Mouse (Mus musculus): ENCODE data around the gene Gm20388. TPM values are rescaled to one million over a fixed set of nuclear protein-coding genes. Genes with fewer than 3 reads are reported as not detected.
A peak's percentile ranks its signal among the peaks of the same experiment; 100 is the strongest.

Gene Gm20388
- polyA plus RNA-seq, 1 experiment from 2014 or later = not detected

GRCm38 (mm10) chr8:122548331-122548730, 2637.7 kb downstream of the Gm20388 start:
- peak overlapping the region; percentile 18; the same call in 1 of the 2 replicates for H3K4me2 ChIP-seq (replicated peaks; ENCODE audit: low read depth, low read length)
- H3K9ac ChIP-seq (ENCODE audit: low read depth, low read length) = no peak overlapping the region; the same call in 1 of the 2 replicates
- H3K4me1 ChIP-seq (ENCODE audit: control insufficient read depth, insufficient read depth, low read length) = peaks cover 37% of the 10 kb centered on the region
- no peak overlapping the region for H3K4me3 ChIP-seq (ENCODE audit: low read length)
- H3K27ac ChIP-seq (ENCODE audit: low read depth, low read length) = no peak overlapping the region; the same call in 1 of the 2 replicates
- 55% methylated on average over 13 of the region's 13 CpGs for WGBS
- H3K36me3 ChIP-seq (ENCODE audit: control insufficient read depth, insufficient read depth, low read length) = no peaks in the 10 kb centered on the region; the same call in 1 of the 2 replicates
- H3K9me3 ChIP-seq (ENCODE audit: control insufficient read depth, low read length) = no peaks in the 10 kb centered on the region
- no peaks in the 10 kb centered on the region for H3K27me3 ChIP-seq (ENCODE audit: control insufficient read depth, insufficient read depth, low read length)
- ATAC-seq (ENCODE audit: low FRiP score, low TSS enrichment) = no peak

DNA sequence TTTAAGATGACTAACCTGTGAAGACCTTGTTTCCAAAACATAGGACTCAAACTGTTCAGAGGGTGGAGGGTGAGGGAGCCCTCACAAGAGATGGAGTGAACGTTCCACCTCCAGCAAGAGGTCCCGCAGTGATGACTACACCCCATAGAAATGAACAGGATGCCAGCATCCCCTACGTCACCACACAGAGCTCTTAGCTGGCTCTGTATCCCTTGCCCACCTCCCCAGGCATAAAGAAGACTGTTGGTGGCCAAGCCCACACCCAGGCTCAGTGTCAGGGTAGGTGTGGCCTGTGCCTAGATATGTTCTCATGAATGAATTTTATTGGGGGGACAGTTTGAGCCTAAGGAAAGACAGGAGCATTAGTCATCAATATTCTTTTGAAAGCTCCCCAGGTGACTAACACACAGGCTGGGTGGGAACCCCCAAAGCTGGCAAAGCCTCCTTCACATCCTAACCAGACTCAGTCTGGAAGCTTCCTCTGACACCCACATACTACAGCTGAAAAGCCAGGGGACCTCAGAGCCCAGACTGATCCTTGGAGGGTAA, 2638.3 kb downstream of the Gm20388 start:
- Histone ChIP-seq H3K4me1 (ENCODE audit: control insufficient read depth, insufficient read depth, low read length) (peaks cover 37% of the 10 kb centered on the region), H3K4me3 (ENCODE audit: low read length) (peak overlapping the region; percentile 65; the same call in 1 of the 2 replicates), H3K36me3 (ENCODE audit: control insufficient read depth, insufficient read depth, low read length) (no peaks in the 10 kb centered on the region; the same call in 1 of the 2 replicates), H3K27ac (ENCODE audit: low read depth, low read length) (no peak overlapping the region; the same call in 1 of the 2 replicates), H3K9ac (ENCODE audit: low read depth, low read length) (peak overlapping the region; percentile 91; the same call in 1 of the 2 replicates), H3K4me2 (replicated peaks; ENCODE audit: low read depth, low read length) (peak overlapping the region; percentile 95), H3K27me3 (ENCODE audit: control insufficient read depth, insufficient read depth, low read length) (no peaks in the 10 kb centered on the region), H3K9me3 (ENCODE audit: control insufficient read depth, low read length) (no peaks in the 10 kb centered on the region)
- ATAC-seq (ENCODE audit: low FRiP score, low TSS enrichment) = no peak
- 75% methylated on average over 3 of the region's 3 CpGs for WGBS

DNA sequence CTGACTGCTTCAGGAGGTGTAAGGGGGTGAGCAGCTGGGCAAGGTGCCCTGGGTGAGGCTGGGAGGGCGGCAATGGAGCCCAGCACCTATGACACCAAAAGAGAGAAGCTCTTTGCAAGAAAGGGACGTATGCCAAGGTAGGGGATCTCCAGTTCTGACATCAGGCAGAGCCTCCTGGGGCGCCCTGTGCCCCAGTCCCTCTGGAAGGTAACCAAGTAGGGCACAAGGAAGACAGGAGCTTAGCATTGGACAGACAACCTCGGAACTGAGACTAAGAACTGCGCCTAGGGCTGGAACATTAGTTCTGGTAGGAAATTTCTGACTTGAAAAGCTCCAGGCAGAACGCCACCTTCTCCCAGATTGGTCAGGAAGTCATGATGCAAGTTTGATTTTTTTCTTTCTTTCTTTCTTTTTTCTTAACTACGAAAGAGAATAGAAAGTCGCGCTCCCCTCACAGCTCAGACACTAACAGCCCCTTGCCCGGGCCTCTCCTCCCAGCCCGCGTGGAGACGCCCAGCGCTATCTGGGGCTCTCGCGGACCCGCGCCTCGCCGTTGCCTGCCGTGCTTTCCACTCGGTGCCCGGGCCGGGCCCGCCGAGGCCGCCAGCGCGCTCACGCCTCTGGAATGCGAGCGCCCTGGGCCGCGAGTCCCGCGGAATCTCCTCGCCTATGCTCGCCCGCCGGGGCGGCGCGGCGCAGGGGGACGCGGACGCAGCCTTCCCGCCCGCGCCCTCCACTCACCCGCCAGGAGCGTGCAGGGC, 2639.8 kb downstream of the Gm20388 start:
- Histone ChIP-seq H3K36me3 (ENCODE audit: control insufficient read depth, insufficient read depth, low read length) (no peaks in the 10 kb centered on the region), H3K27me3 (ENCODE audit: control insufficient read depth, insufficient read depth, low read length) (no peaks in the 10 kb centered on the region), H3K4me2 (replicated peaks; ENCODE audit: low read depth, low read length) (peak overlapping the region; percentile 95), H3K4me1 (ENCODE audit: control insufficient read depth, insufficient read depth, low read length) (peaks cover 37% of the 10 kb centered on the region), H3K9me3 (ENCODE audit: control insufficient read depth, low read length) (no peaks in the 10 kb centered on the region), H3K4me3 (ENCODE audit: low read length) (peak overlapping the region; percentile 65), H3K9ac (ENCODE audit: low read depth, low read length) (peak overlapping the region; percentile 91), H3K27ac (ENCODE audit: low read depth, low read length) (peak overlapping the region; percentile 81)
- 4% methylated on average over 51 of the region's 52 CpGs for WGBS
- ATAC-seq (ENCODE audit: low FRiP score, low TSS enrichment) = peak; percentile 40

- ATAC-seq (ENCODE audit: low FRiP score, low TSS enrichment) = peak; percentile 37; the same call in 1 of the 2 replicates
- H3K4me2 ChIP-seq (replicated peaks; ENCODE audit: low read depth, low read length) = peak overlapping the region; percentile 95
- no peaks in the 10 kb centered on the region for H3K36me3 ChIP-seq (ENCODE audit: control insufficient read depth, insufficient read depth, low read length)
- H3K9me3 ChIP-seq (ENCODE audit: control insufficient read depth, low read length) = no peaks in the 10 kb centered on the region
- peak overlapping the region; percentile 91 for H3K9ac ChIP-seq (ENCODE audit: low read depth, low read length)
- no peaks in the 10 kb centered on the region for H3K27me3 ChIP-seq (ENCODE audit: control insufficient read depth, insufficient read depth, low read length)
- peaks cover 34% of the 10 kb centered on the region for H3K4me1 ChIP-seq (ENCODE audit: control insufficient read depth, insufficient read depth, low read length)
- H3K4me3 ChIP-seq (ENCODE audit: low read length) = peak overlapping the region; percentile 65
- peak overlapping the region; percentile 81 for H3K27ac ChIP-seq (ENCODE audit: low read depth, low read length)
- 0% methylated on average over 35 of the region's 43 CpGs for WGBS
Measured at GRCm38 (mm10) chr8:122550995-122551264, 2640.3 kb downstream of the Gm20388 start.

DNA sequence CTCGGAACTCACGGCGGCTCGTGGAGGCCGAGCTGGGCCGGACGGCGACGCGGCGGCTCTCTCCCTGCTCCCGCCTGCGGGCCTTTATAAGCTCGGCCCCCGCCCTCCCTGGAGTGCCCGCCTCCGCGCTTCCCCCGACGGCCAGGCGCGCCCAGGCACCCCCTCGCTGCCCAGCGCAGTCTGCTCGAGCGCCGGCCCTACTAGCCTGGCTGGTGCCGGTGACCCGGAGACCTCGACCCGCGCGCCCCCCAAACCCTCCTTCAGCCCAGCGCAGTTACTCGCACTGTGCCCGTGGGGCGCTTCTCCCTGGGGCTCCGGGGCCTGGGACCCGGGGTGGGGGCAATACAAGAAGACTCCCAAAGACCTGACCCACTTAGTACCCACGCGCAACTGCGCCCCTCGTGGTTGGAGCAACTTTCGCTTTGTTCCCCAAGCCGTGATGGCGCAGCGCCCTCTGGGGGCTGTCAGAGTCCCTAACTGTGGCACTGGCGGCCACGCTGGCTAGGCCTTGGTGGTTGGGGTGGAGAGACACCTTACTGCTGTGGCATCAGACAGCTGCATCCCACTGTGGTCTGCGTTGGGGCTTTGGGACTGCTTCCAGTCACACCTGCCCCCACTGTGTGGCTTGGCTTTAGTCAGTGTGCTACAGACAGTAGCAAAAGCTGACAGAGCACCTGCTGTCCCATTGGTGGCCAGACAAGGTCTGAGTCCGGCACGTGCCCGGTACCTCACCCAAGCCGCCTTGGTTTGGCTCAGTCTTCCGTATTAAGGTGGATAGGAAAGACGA, 2640.8 kb downstream of the Gm20388 start, which contains the start of gene Piezo1:
Gene Piezo1 (minus strand): TSS at position 65 of the 787 bp plus-strand sequence.
- Histone ChIP-seq H3K9ac (ENCODE audit: low read depth, low read length) (peak within 1 kb of the TSS; percentile 91), H3K36me3 (ENCODE audit: control insufficient read depth, insufficient read depth, low read length) (no peaks in the 10 kb centered on the region), H3K4me3 (ENCODE audit: low read length) (peak within 1 kb of the TSS; percentile 65), H3K4me2 (replicated peaks; ENCODE audit: low read depth, low read length) (peak within 1 kb of the TSS; percentile 95), H3K4me1 (ENCODE audit: control insufficient read depth, insufficient read depth, low read length) (peaks cover 32% of the 10 kb centered on the region), H3K27ac (ENCODE audit: low read depth, low read length) (peak within 1 kb of the TSS; percentile 81), H3K9me3 (ENCODE audit: control insufficient read depth, low read length) (no peaks in the 10 kb centered on the region), H3K27me3 (ENCODE audit: control insufficient read depth, insufficient read depth, low read length) (no peaks in the 10 kb centered on the region)
- WGBS = 17% methylated on average over 38 of the region's 56 CpGs
- ATAC-seq (ENCODE audit: low FRiP score, low TSS enrichment) = peak; percentile 72

DNA sequence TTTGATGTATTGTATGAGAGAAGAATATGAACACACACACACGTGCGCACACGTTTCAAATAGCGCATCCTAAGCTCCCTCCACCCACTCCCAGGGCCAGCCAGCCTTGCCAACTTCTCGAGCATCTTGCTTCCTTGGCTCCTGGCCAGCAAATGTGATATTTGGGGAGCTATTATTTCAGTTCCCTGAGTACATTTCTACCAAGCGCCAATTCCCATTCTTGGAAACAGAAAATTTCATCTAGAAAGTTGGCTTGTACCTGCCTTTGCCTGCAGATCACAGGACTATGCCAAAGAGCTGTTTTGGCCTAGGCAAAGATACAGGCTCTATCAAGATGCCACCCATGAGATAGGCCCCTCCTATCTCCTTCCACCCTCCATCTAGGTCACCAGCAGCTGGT, 2644.1 kb downstream of the Gm20388 start:
- no peak overlapping the region for H3K4me3 ChIP-seq (ENCODE audit: low read length)
- no peaks in the 10 kb centered on the region for H3K9me3 ChIP-seq (ENCODE audit: control insufficient read depth, low read length)
- H3K4me2 ChIP-seq (replicated peaks; ENCODE audit: low read depth, low read length) = no peak overlapping the region
- ATAC-seq (ENCODE audit: low FRiP score, low TSS enrichment) = no peak
- WGBS = 88% methylated on average over 6 of the region's 6 CpGs
- H3K27me3 ChIP-seq (ENCODE audit: control insufficient read depth, insufficient read depth, low read length) = no peaks in the 10 kb centered on the region
- peaks cover 15% of the 10 kb centered on the region for H3K4me1 ChIP-seq (ENCODE audit: control insufficient read depth, insufficient read depth, low read length)
- no peaks in the 10 kb centered on the region for H3K36me3 ChIP-seq (ENCODE audit: control insufficient read depth, insufficient read depth, low read length)
- H3K27ac ChIP-seq (ENCODE audit: low read depth, low read length) = no peak overlapping the region
- H3K9ac ChIP-seq (ENCODE audit: low read depth, low read length) = no peak overlapping the region

- H3K9me3 ChIP-seq (ENCODE audit: control insufficient read depth, low read length) = no peaks in the 10 kb centered on the region
- H3K27me3 ChIP-seq (ENCODE audit: control insufficient read depth, insufficient read depth, low read length) = no peaks in the 10 kb centered on the region
- 63% methylated on average over 12 of the region's 12 CpGs for WGBS
- no peaks in the 10 kb centered on the region for H3K36me3 ChIP-seq (ENCODE audit: control insufficient read depth, insufficient read depth, low read length)
- ATAC-seq (ENCODE audit: low FRiP score, low TSS enrichment) = peak; percentile 24; the same call in 1 of the 2 replicates
- peak overlapping the region; percentile 37; the same call in 1 of the 2 replicates for H3K27ac ChIP-seq (ENCODE audit: low read depth, low read length)
- H3K4me3 ChIP-seq (ENCODE audit: low read length) = no peak overlapping the region
- no peak overlapping the region for H3K4me2 ChIP-seq (replicated peaks; ENCODE audit: low read depth, low read length)
- 0 out of 2 replicates have a peak, but pooled peaks cover 8% of the 10 kb centered on the region for H3K4me1 ChIP-seq (ENCODE audit: control insufficient read depth, insufficient read depth, low read length)
- H3K9ac ChIP-seq (ENCODE audit: low read depth, low read length) = no peak overlapping the region
Measured at GRCm38 (mm10) chr8:122556030-122557009, 2645.7 kb downstream of the Gm20388 start.
